Mouse (Mus musculus) adrenal gland, postnatal 10 days (tissue): Measurements from ENCODE around the gene Acsbg1. TPM values are rescaled to one million over a fixed set of nuclear protein-coding genes. Genes with fewer than 3 reads are reported as not detected.
"Not testable (repeated sequence)": the region's sequence is repeated elsewhere in the genome, so short reads cannot be mapped to it uniquely, and the experiment has no call there.

ENCODE experiments used
- DNase-seq: peaks from one replicate; pipeline ENCODE4 v3.0.0; 2021; ENCODE audit warnings: mixed read lengths
- total RNA-seq, 2 experiments: library from RNA; stranded (reverse); gene quantifications; 2 replicates each; pipeline ENCODE4 v1.2.3; 2021

Gene Acsbg1
- total RNA-seq, 2 experiments from 2014 or later, result 85.7 to 119 TPM

- DNase-seq, result no peak
These were observed 48.9 kb downstream of the Acsbg1 start for GRCm38 (mm10) chr9:54612781-54613191.

GRCm38 (mm10) chr9:54604886-54605285 lies 56.8 kb downstream of the Acsbg1 start:
- DNase-seq, result peak; percentile 83

- peak; percentile 53 for DNase-seq
These were observed 57.5 kb downstream of the Acsbg1 start for GRCm38 (mm10) chr9:54604131-54604654.

- DNase-seq, result no peak
These were observed 58.8 kb downstream of the Acsbg1 start for GRCm38 (mm10) chr9:54602916-54603315.

GRCm38 (mm10) chr9:54602386-54602785 lies 59.3 kb downstream of the Acsbg1 start:
- no peak for DNase-seq

GRCm38 (mm10) chr9:54596752-54597465 lies 64.8 kb downstream of the Acsbg1 start:
- no peak for DNase-seq

GRCm38 (mm10) chr9:54593652-54594051 lies 68.0 kb downstream of the Acsbg1 start:
- DNase-seq, result not testable (repeated sequence)

- DNase-seq, result peak; percentile 68
These were observed 73.8 kb downstream of the Acsbg1 start for GRCm38 (mm10) chr9:54587863-54588262.

- peak; percentile 100 for DNase-seq
These were observed 75.2 kb downstream of the Acsbg1 start, which contains the start of gene Idh3a for GRCm38 (mm10) chr9:54586199-54587061. TSS of gene Idh3a (plus strand) at chr9:54586334.

- DNase-seq, result no peak
These were observed 75.9 kb downstream of the Acsbg1 start for GRCm38 (mm10) chr9:54585839-54586198.

- not testable (repeated sequence) for DNase-seq
These were observed 77.5 kb downstream of the Acsbg1 start for GRCm38 (mm10) chr9:54584127-54584526.

- no peak for DNase-seq
These were observed 78.0 kb downstream of the Acsbg1 start for GRCm38 (mm10) chr9:54583712-54584111.

- DNase-seq, result no peak
These were observed 90.4 kb downstream of the Acsbg1 start for GRCm38 (mm10) chr9:54571130-54571839.

GRCm38 (mm10) chr9:54568732-54569131 lies 92.9 kb downstream of the Acsbg1 start:
- DNase-seq, result no peak

- no peak for DNase-seq
These were observed 94.7 kb downstream of the Acsbg1 start for GRCm38 (mm10) chr9:54566958-54567357.

GRCm38 (mm10) chr9:54560831-54561601 lies 100.7 kb downstream of the Acsbg1 start:
- no peak for DNase-seq

GRCm38 (mm10) chr9:54559771-54560471 lies 101.7 kb downstream of the Acsbg1 start, which contains the start of gene Cib2:
TSS of gene Cib2 (minus strand) at chr9:54560218.
- DNase-seq, result peak; percentile 93

- DNase-seq, result no peak
These were observed 102.9 kb downstream of the Acsbg1 start for GRCm38 (mm10) chr9:54558731-54559130.

- no peak for DNase-seq
These were observed 106.6 kb downstream of the Acsbg1 start for GRCm38 (mm10) chr9:54555044-54555443.
